Mouse (Mus musculus): ENCODE results near the gene Mob3c.

Mob3c gene

DNA sequence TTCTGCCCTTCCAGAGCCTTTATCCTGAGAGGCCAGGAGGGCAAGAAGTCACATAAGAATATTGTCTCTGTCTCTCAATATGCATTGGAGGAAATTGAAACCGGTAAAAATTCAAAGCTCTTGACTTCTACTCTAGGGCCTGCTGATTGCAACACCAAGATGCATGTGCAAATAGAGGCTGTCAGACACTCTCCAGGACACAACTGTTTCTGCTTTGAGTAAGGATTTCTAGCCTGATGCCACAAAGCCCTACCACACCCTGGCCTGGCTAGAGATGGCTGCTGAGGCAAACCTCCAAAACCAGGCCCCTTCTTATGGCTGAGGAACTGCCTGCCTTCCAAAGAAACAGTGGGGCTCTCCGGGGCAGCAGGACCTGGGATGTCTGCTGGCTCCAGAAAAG, 7.7 kb downstream of the Mob3c start:
- DNase-seq (ENCODE audit: low read depth) = peak; percentile 69

DNA sequence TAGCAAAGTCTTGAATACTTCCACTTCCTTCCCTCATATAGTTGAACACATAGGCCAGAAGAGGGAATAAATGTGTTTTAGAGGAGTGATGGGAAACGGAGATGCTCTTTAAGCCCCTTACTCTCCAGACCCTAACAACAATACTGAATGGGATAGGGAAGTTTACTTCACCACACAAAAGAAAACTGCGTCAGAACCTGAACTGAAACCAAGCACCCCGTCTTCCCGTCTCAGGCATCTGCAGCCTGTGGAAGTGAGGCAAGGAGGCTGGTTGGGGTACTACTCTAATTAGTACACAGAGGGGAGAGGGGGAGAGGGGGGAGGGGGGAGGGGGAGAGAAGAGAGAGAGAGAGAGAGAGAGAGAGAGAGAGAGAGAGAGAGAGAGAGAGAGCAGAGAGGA, 10.3 kb downstream of the Mob3c start:
- DNase-seq (ENCODE audit: low read depth) = no peak

DNA sequence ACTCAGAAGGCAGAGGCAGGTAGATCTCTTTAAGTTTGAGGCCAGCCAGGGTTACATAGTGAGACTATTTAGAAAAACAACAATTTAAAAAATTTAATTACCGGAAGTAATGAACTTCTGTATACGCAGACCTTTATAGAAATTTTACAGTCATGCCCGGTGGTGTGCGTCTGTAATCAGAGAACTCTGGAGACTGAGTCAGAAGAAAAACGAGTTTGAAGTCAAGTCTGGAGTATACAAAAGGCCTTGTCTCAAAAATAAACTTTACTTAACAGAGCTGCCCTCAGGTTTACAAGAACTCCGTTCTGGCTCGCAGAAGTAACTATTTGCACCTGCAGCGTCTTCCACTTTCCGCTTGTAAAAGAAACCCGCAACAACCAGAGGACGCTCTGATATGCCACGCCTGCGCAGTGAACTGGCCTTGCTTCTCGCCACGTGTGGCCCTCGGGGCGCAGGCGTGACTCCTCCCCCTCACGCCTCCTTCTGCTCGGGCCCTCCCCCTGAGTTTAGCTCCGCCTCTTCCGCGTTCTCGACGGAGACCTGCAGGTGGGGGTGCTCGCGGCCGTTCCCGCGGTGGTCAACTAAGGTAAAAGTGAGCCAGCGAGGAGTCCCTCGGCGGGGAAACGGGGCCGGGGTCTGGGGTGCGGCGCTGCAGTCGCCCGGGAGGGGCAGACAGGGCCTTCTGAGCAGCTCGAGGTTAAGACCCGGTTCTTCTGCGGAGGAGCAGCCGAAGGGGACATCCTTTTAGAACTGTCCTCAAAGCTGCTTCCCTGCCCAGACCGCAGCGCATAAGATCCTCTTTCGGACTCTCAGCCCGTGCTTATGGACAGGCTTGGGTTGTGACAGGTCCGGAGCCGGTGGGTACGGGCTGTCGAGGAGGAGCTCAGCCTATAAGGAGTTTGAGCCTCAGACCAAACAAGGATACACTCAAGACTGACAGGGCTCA, 11.1 kb downstream of the Mob3c start, which contains the start of gene Mknk1:
Mknk1 (plus strand) TSS at position 503 of the 946 bp plus-strand sequence.
- DNase-seq (ENCODE audit: low read depth) = peak; percentile 99

GRCm38 (mm10) chr4:115839956-115840355, 12.1 kb downstream of the Mob3c start:
- peak; percentile 85 for DNase-seq (ENCODE audit: low read depth)

DNA sequence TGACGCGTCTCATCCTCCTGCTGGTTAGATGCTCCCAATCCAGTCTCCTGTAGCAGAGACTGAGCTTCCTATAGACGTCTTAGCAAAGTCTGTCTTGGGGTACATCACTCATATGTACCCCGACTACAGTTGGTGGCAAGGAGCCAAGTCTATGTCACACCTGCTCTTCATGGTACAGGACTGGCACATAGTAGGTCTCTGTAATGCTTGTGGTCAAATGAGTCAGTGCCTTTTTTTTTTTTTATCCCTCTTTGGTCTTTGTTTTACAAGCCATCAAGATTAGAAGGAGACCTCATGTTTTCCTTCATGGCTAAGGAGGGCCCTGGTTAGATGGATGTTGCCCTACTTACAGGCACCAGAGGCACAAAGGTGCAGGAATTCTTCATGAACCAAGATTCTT, 12.9 kb downstream of the Mob3c start:
- no peak for DNase-seq (ENCODE audit: low read depth)

GRCm38 (mm10) chr4:115846656-115847055, 18.8 kb downstream of the Mob3c start:
- peak; percentile 66 for DNase-seq (ENCODE audit: low read depth)

- peak; percentile 52 for DNase-seq (ENCODE audit: low read depth)
Measured at GRCm38 (mm10) chr4:115847377-115847776, 19.5 kb downstream of the Mob3c start.

GRCm38 (mm10) chr4:115848083-115848482, 20.2 kb downstream of the Mob3c start:
- DNase-seq (ENCODE audit: low read depth) = no peak

GRCm38 (mm10) chr4:115848990-115849677, 21.2 kb downstream of the Mob3c start:
- DNase-seq (ENCODE audit: low read depth) = no peak

DNA sequence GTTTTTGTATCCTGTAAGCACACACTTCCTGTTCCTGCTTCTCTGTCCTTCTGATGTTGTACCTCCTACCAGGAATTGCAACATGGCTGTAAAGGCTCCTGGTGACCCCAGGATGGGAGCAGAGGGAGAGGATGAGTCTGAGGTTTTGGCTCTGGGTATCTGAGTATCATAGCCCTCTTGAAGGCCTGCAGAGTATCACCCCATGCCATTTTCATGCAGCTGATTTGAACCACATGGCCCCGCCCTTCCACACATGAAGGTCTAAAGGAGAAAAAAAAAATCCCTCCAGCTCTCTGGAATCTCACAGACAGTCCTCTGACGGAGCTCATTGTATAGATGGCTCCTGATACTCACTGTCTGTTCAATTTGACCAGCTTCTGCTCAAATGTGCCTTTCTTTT, 22.2 kb downstream of the Mob3c start:
- DNase-seq (ENCODE audit: low read depth) = no peak

DNA sequence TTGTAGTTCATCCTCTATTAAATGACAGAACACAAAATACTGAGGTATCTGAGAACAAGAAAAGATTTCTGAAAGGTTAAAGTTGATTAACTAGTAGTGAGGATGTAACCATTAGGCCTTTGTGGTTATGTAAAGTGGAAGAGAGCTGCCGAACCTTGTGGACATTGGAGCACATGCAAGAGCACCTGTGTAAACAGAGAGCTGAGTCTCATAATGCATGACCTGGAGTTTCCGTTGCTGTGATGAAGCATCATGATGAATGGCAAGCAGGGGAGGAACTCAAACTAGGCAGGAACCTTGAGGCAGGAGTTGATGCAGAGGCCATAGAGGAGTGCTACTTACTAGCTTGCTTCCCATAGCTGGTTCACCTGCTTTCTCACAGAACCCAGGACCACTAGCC, 22.7 kb downstream of the Mob3c start:
- DNase-seq (ENCODE audit: low read depth) = no peak

- no peak for DNase-seq (ENCODE audit: low read depth)
Measured at GRCm38 (mm10) chr4:115851569-115851968, 23.7 kb downstream of the Mob3c start.

- no peak for DNase-seq (ENCODE audit: low read depth)
Measured at GRCm38 (mm10) chr4:115855100-115855499, 27.2 kb downstream of the Mob3c start.

DNA sequence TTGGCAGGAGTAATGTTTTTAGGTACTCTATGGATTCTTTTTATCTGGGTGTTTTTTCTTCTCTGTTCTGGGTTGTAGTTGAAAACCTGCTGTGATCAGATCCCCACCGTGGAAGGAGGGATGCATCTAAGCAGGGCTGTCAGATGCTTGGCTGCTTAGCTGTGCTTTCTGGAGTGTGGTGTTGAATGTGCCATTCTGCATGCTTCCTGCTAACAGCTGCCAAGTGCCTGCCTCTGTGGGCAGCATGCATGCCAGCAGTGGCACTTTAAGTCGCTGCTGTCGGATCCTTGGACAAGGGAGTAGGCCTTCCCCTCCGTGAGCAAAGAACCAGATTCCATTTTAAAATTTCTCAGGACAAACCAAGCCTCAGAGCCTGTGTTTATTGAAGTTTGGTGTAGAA, 27.7 kb downstream of the Mob3c start:
- no peak for DNase-seq (ENCODE audit: low read depth)

GRCm38 (mm10) chr4:115856282-115856681, 28.4 kb downstream of the Mob3c start:
- no peak for DNase-seq (ENCODE audit: low read depth)

DNA sequence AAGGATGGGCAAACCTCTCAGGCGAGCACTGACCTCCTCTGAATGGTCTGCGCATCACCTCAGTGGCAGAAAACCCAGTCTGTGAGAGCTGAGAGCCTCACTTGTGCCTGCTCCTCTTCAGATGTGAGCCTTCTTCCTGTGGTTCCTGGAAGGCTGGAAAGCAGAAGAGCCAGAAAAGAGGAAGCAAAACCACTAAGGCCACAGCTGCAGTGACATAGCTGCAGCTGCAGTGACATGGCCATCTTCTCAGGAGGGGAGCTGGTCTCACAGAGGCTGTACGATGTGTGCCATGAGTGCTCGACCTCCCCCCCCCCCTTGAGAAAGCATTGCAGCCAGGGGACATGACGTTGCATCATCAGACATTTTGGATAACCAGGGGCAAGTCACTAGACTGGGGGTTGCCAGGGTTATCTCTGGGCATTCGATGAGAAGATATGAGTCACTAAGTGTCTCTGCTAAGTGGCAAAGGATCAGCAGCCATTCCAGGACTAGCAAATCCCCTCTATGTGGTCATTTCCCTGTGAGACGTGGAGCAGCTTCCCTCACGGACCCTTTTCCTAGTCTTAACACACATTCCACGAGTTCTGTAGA, 29.5 kb downstream of the Mob3c start:
- DNase-seq (ENCODE audit: low read depth) = no peak

- no peak for DNase-seq (ENCODE audit: low read depth)
Measured at GRCm38 (mm10) chr4:115863352-115863751, 35.5 kb downstream of the Mob3c start.

GRCm38 (mm10) chr4:115863880-115864279, 36.0 kb downstream of the Mob3c start:
- no peak for DNase-seq (ENCODE audit: low read depth)

- DNase-seq (ENCODE audit: low read depth) = no peak
Measured at GRCm38 (mm10) chr4:115869512-115870210, 41.8 kb downstream of the Mob3c start.

DNA sequence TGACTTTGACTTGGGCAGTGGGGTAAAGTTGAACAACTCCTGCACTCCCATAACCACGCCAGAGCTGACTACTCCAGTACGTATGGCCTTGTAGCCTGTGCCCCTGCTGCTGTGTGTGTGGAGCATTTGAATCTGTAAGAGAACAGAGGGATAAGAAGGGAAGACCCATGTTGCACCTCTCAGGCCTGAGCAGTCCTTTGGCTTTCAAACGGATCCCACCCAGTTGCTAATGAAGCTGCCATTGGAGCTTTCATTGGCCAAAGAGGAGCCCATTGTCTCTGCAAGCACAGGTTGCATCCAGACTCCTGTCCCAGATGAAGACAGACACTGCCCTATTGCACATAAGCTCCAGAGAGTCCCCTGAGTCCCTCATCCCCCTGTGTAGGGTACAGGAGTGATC, 45.3 kb downstream of the Mob3c start:
- no peak for DNase-seq (ENCODE audit: low read depth)

DNA sequence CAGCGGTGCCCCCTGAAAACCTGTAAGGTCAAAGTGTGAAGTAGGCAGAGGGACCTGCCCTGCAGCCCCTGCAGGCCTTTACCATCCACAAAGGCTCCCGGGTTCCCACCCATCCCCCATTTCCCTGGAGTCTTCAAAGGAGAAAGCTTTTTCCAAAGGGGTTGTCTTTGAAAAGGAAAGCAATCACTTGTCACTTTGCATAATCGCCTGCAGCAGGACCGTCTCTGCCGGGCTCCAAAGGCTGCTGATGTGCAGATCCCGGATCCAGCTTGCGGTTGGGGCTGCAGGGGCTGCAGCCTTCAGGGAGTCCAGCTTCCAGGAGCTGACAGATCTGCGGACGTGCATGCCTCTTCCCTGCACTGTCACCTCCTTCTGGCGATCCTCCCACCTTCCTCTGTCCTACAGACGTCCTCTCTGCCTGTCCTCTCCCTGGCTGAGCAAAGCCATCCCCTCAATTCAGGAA, 50.4 kb downstream of the Mob3c start:
- no peak for DNase-seq (ENCODE audit: low read depth)

DNA sequence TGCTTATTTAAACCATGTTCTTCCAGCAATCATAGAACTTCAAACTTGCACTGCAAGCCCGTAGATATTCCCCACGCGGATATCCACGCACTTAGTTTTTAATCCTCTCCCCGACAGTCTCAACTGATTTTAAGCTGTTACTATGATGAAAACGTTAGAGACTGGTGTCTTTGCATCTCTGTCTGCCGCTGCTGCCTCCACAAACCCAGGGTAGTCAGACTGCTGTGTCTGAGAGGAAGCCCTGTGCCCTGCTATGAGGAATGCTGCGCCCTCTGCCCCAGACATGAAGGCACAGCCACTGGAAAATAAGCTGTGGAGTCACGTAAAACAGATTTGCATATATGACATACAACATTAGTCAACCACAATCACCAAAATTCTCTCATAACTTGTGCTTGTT, 50.9 kb downstream of the Mob3c start:
- no peak for DNase-seq (ENCODE audit: low read depth)

Measured in NIH3T3 (cell line).